Mouse (Mus musculus): Measurements from ENCODE around the gene Alpl.

The Alpl gene

GRCm38 (mm10) chr4:137707216-137707990 is 88.8 kb downstream of the Alpl start:
- DNase-seq: peak; percentile 92

GRCm38 (mm10) chr4:137706510-137706909 is 89.7 kb downstream of the Alpl start:
- DNase-seq: no peak

- no peak for DNase-seq
These were observed 90.8 kb downstream of the Alpl start for GRCm38 (mm10) chr4:137705379-137705778.

GRCm38 (mm10) chr4:137704561-137704960 is 91.6 kb downstream of the Alpl start:
- no peak for DNase-seq

- no peak for DNase-seq
These were observed 93.1 kb downstream of the Alpl start for GRCm38 (mm10) chr4:137703077-137703476.

- DNase-seq: no peak
These were observed 95.2 kb downstream of the Alpl start for GRCm38 (mm10) chr4:137700960-137701359.

- DNase-seq: no peak
These were observed 96.6 kb downstream of the Alpl start for GRCm38 (mm10) chr4:137699264-137700211.

- peak; percentile 72 for DNase-seq
These were observed 97.9 kb downstream of the Alpl start for GRCm38 (mm10) chr4:137698076-137698985.

- DNase-seq: peak; percentile 52
These were observed 98.9 kb downstream of the Alpl start for GRCm38 (mm10) chr4:137697156-137697885.

- DNase-seq: no peak
These were observed 100.3 kb downstream of the Alpl start for GRCm38 (mm10) chr4:137695900-137696299.

GRCm38 (mm10) chr4:137695300-137695699 is 100.9 kb downstream of the Alpl start:
- no peak for DNase-seq

GRCm38 (mm10) chr4:137692107-137692902 is 103.9 kb downstream of the Alpl start:
- no peak for DNase-seq
